In the genomic region with DNA sequence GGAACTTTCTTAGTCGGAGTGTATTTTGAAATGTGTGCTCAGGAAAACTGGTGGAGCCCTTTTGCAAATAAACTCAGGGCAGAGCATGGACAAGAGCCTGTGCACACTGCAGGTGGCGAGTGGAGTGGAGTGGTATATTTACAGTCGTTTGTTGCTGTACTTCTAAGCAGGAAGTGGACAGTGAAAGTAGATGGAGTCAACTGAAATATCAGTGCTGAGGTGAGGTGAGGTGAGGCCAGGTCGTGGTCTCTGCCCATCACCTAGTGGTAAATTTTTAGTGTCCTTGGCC, we compare ENCODE assay signal across 7 mouse cellular contexts. TPM values are rescaled to one million over a fixed set of nuclear protein-coding genes. Genes with fewer than 3 reads are reported as not detected.
A peak's percentile ranks its signal among the peaks of the same experiment; 100 is the strongest.
DNase-seq lines count a peak whose midpoint lies in the region; ATAC-seq and TF ChIP-seq lines count a peak whose summit lies in the region.

No protein-coding gene starts in this region.

- DNase-seq in spleen, adult 2 months (ENCODE audit: low read depth in 1 of 2, low spot score in 2 of 2) = no peak
- DNase-seq in spleen, postnatal 4 days (ENCODE audit: low spot score in 2 of 2) = no peak
- no peak for DNase-seq in liver, embryonic 14.5 days (ENCODE audit: low read depth in 3 of 3, low spot score in 3 of 3)
- peak; percentile 38 for DNase-seq in stomach, postnatal 0 days (ENCODE audit: low spot score)
- DNase-seq in urinary bladder, postnatal 4 days (ENCODE audit: low spot score in 2 of 2) = no peak
- no peak for DNase-seq in kidney, postnatal 36 days

- peak overlapping the region; percentile 90 for H3K9ac ChIP-seq in forebrain, embryonic 12.5 days
- peak overlapping the region; percentile 93 for H3K9ac ChIP-seq in liver, embryonic 14.5 days (replicated peaks)
- H3K9ac ChIP-seq in stomach, postnatal 0 days (ENCODE audit: low read length) = peak overlapping the region; percentile 98

- H3K36me3 ChIP-seq in spleen, adult 2 months (ENCODE audit: control insufficient read depth, insufficient read depth, low read length) = no peaks in the 10 kb centered on the region
- peaks cover 12% of the 10 kb centered on the region for H3K36me3 ChIP-seq in forebrain, embryonic 12.5 days (replicated peaks)
- H3K36me3 ChIP-seq in liver, embryonic 14.5 days (replicated peaks; ENCODE audit: control insufficient read depth, insufficient read depth, low read depth) = no peaks in the 10 kb centered on the region; the same call in 1 of the 2 replicates
- H3K36me3 ChIP-seq in stomach, postnatal 0 days (ENCODE audit: control insufficient read depth, insufficient read depth, low read length) = no peaks in the 10 kb centered on the region; the same call in 1 of the 2 replicates

- TF ChIP-seq EP300 in liver, embryonic 14.5 days (IDR thresholded peaks at IDR 0.05; ENCODE audit: low read depth) = no peak
- TF ChIP-seq EP300 in stomach, postnatal 0 days (optimal IDR thresholded peaks at IDR 0.05) = no peak

- no peak for TF ChIP-seq POLR2A in spleen, adult 2 months (IDR thresholded peaks at IDR 0.05; ENCODE audit: low read depth, low read length)

- H3K27me3 ChIP-seq in spleen, adult 2 months (ENCODE audit: control insufficient read depth, insufficient read depth, low read length) = no peaks in the 10 kb centered on the region
- no peaks in the 10 kb centered on the region for H3K27me3 ChIP-seq in forebrain, embryonic 12.5 days
- no peaks in the 10 kb centered on the region for H3K27me3 ChIP-seq in liver, embryonic 14.5 days (ENCODE audit: control insufficient read depth, insufficient read depth, low read length)
- H3K27me3 ChIP-seq in stomach, postnatal 0 days (ENCODE audit: control insufficient read depth, insufficient read depth, low read length) = no peaks in the 10 kb centered on the region

- ATAC-seq in forebrain, embryonic 12.5 days (ENCODE audit: low FRiP score) = no peak
- no peak for ATAC-seq in liver, embryonic 14.5 days (ENCODE audit: insufficient read depth)
- ATAC-seq in stomach, postnatal 0 days (ENCODE audit: low FRiP score, low TSS enrichment) = no peak

- H3K27ac ChIP-seq in spleen, adult 2 months (ENCODE audit: insufficient read depth, low read length) = peak overlapping the region; percentile 10
- no peak overlapping the region for H3K27ac ChIP-seq in forebrain, embryonic 12.5 days
- no peak overlapping the region for H3K27ac ChIP-seq in liver, embryonic 14.5 days
- H3K27ac ChIP-seq in stomach, postnatal 0 days (replicated peaks) = peak overlapping the region; percentile 97; the same call in 1 of the 2 replicates

- no peak for TF ChIP-seq CTCF in spleen, adult 2 months (IDR thresholded peaks at IDR 0.05; ENCODE audit: extremely low read depth, insufficient read depth, insufficient read length, insufficient replicate concordance)
- TF ChIP-seq CTCF in liver, embryonic 14.5 days (IDR thresholded peaks at IDR 0.05; ENCODE audit: low read depth) = no peak
- no peak for TF ChIP-seq CTCF in stomach, postnatal 0 days (IDR thresholded peaks at IDR 0.05; ENCODE audit: low read depth)

- H3K4me2 ChIP-seq in forebrain, embryonic 12.5 days = peak overlapping the region; percentile 96
- peak overlapping the region; percentile 82 for H3K4me2 ChIP-seq in liver, embryonic 14.5 days (ENCODE audit: low read depth)
- peak overlapping the region; percentile 77 for H3K4me2 ChIP-seq in stomach, postnatal 0 days (replicated peaks; ENCODE audit: low read depth)

- peaks cover 21% of the 10 kb centered on the region; the same call in 1 of the 2 replicates for H3K4me1 ChIP-seq in spleen, adult 2 months (ENCODE audit: control insufficient read depth, insufficient read depth, insufficient read length)
- H3K4me1 ChIP-seq in forebrain, embryonic 12.5 days = peaks cover 74% of the 10 kb centered on the region
- H3K4me1 ChIP-seq in liver, embryonic 14.5 days (replicated peaks; ENCODE audit: control insufficient read depth in 2 of 2, insufficient read depth in 2 of 2, low read length in 1 of 2) = peaks cover 6 to 32% of the 10 kb centered on the region in 2 experiments
- peaks cover 16% of the 10 kb centered on the region for H3K4me1 ChIP-seq in stomach, postnatal 0 days (replicated peaks; ENCODE audit: control insufficient read depth, insufficient read depth)

- no peaks in the 10 kb centered on the region for H3K9me3 ChIP-seq in forebrain, embryonic 12.5 days
- H3K9me3 ChIP-seq in liver, embryonic 14.5 days (ENCODE audit: control insufficient read depth, low read length) = no peaks in the 10 kb centered on the region
- H3K9me3 ChIP-seq in stomach, postnatal 0 days (ENCODE audit: control insufficient read depth, low read length) = no peaks in the 10 kb centered on the region

- H3K4me3 ChIP-seq in spleen, adult 2 months (ENCODE audit: extremely low read depth, insufficient read depth, insufficient read length) = peak overlapping the region; percentile 17
- H3K4me3 ChIP-seq in forebrain, embryonic 12.5 days (replicated peaks) = peak overlapping the region; percentile 65
- H3K4me3 ChIP-seq in liver, embryonic 14.5 days (ENCODE audit: insufficient read depth in 1 of 2, low read depth in 2 of 2, low read length in 2 of 2) = peak overlapping the region; percentile 75 to 90
- H3K4me3 ChIP-seq in stomach, postnatal 0 days (ENCODE audit: low read depth, low read length) = peak overlapping the region; percentile 82

- WGBS in spleen, adult 2 months = 3% methylated on average over 4 of the region's 4 CpGs
- WGBS in forebrain, embryonic 12.5 days = 22% methylated on average over 4 of the region's 4 CpGs
- WGBS in liver, embryonic 14.5 days (ENCODE audit: insufficient replicate concordance) = 15% methylated on average over 4 of the region's 4 CpGs
- 5% methylated on average over 4 of the region's 4 CpGs for WGBS in stomach, postnatal 0 days

RNA-seq across cellular contexts. Expression of gene Ctnnb1, which starts 6.6 kb away (rescaled TPM):
- 44.7 and 62.5 TPM in 2 replicates for polyA plus RNA-seq in spleen, adult 2 months (2012; rRNA removed)
- 764 and 774 TPM in 2 replicates for polyA plus RNA-seq in forebrain, embryonic 12.5 days (2016; fragmentation: Nextera tagmentation; extraction: Ambion mirVana)
- 61.0 and 69.5 TPM in 2 replicates for polyA plus RNA-seq in liver, embryonic 14.5 days (2012; rRNA removed)
- 105 and 124 TPM in 2 replicates for polyA plus RNA-seq in liver, embryonic 14.5 days (2014; fragmentation: Nextera tagmentation; extraction: Ambion mirVana)
- polyA plus RNA-seq in stomach, postnatal 0 days (2015; fragmentation: Nextera tagmentation; extraction: Ambion mirVana) = 220 and 244 TPM in 2 replicates

Comparison
In these comparisons a context has a peak if more than half of its experiments do, and no peak if none do; other contexts are left out.
1. H3K27ac ChIP-seq: peak in spleen, adult 2 months (single experiment) and stomach, postnatal 0 days (single experiment); none in forebrain, embryonic 12.5 days (single experiment) and liver, embryonic 14.5 days (single experiment).
2. H3K4me3 ChIP-seq: peak in every context shown above with its lines; median percentile 82 in liver, embryonic 14.5 days; 82 in stomach, postnatal 0 days; 65 in forebrain, embryonic 12.5 days; 17 in spleen, adult 2 months.
3. Peak in every context shown above with its lines, with median percentiles within 50 percentile points of each other: H3K4me2 ChIP-seq and H3K9ac ChIP-seq.